Mouse (Mus musculus) ES-Bruce4 (cell line): Measurements from ENCODE around the gene Hyal2.
A peak's percentile ranks its signal among the peaks of the same experiment; 100 is the strongest.

Source experiments
- CTCF ChIP-seq: IDR thresholded peaks from one replicate; pipeline ENCODE4 v1.8.1; 2011; ENCODE audit warnings: low read depth, low read length
- EP300 ChIP-seq: IDR thresholded peaks from 2 replicates; pipeline ENCODE4 v1.6.1; 2011; ENCODE audit warnings: low read depth, low read length; ENCODE audit not compliant: insufficient read depth

- TF ChIP-seq CTCF (no peak), EP300 (0 out of 2 replicates have a peak, but pooled peaks have one; percentile 32)
Measured at GRCm38 (mm10) chr9:107618778-107619545, 51.2 kb downstream of the Hyal2 start.
